Mouse (Mus musculus) thymus, postnatal 0 days (tissue): ENCODE data around the gene Kdm1a. TPM values are rescaled to one million over a fixed set of nuclear protein-coding genes. Genes with fewer than 3 reads are reported as not detected.

ENCODE experiments used
- DNase-seq: peaks from one replicate; pipeline ENCODE4 v3.0.0-alpha.2; 2015; ENCODE audit warnings: low spot score
- polyA plus RNA-seq: library from polyadenylated mRNA; unstranded; fragments of >200 nt; fragmentation: Nextera tagmentation; extraction: Ambion mirVana; gene quantifications from 2 replicates; pipeline ENCODE4 v1.2.1, GENCODE M21; 2015

The Kdm1a gene
- polyA plus RNA-seq, 1 experiment from 2014 or later = 38.1 TPM

GRCm38 (mm10) chr4:136605756-136606485 is 3.4 kb upstream of the Kdm1a start:
- no peak for DNase-seq

GRCm38 (mm10) chr4:136602018-136602554 is 437 bp downstream of the Kdm1a start:
- peak; percentile 50 for DNase-seq

- peak; percentile 32 for DNase-seq
Measured at GRCm38 (mm10) chr4:136601476-136601875, 1.0 kb downstream of the Kdm1a start.

- no peak for DNase-seq
Measured at GRCm38 (mm10) chr4:136600536-136600935, 2.0 kb downstream of the Kdm1a start.

GRCm38 (mm10) chr4:136599869-136600268 is 2.7 kb downstream of the Kdm1a start:
- no peak for DNase-seq

GRCm38 (mm10) chr4:136598268-136598876 is 4.2 kb downstream of the Kdm1a start:
- DNase-seq = no peak

- no peak for DNase-seq
Measured at GRCm38 (mm10) chr4:136595221-136595620, 7.3 kb downstream of the Kdm1a start.

- DNase-seq = no peak
Measured at GRCm38 (mm10) chr4:136594006-136594405, 8.5 kb downstream of the Kdm1a start.

- DNase-seq = no peak
Measured at GRCm38 (mm10) chr4:136592111-136592510, 10.4 kb downstream of the Kdm1a start.

GRCm38 (mm10) chr4:136588003-136588402 is 14.5 kb downstream of the Kdm1a start:
- DNase-seq = no peak

GRCm38 (mm10) chr4:136587221-136587827 is 15.2 kb downstream of the Kdm1a start:
- no peak for DNase-seq

GRCm38 (mm10) chr4:136581885-136582284 is 20.6 kb downstream of the Kdm1a start:
- DNase-seq = no peak

- no peak for DNase-seq
Measured at GRCm38 (mm10) chr4:136569998-136570397, 32.5 kb downstream of the Kdm1a start.

- peak; percentile 14 for DNase-seq
Measured at GRCm38 (mm10) chr4:136568629-136569028, 33.9 kb downstream of the Kdm1a start.

- no peak for DNase-seq
Measured at GRCm38 (mm10) chr4:136562755-136563154, 39.8 kb downstream of the Kdm1a start.

GRCm38 (mm10) chr4:136560270-136560991 is 42.1 kb downstream of the Kdm1a start:
- DNase-seq = no peak

GRCm38 (mm10) chr4:136559690-136560089 is 42.8 kb downstream of the Kdm1a start:
- no peak for DNase-seq

GRCm38 (mm10) chr4:136557638-136558037 is 44.9 kb downstream of the Kdm1a start:
- DNase-seq = no peak

- DNase-seq = no peak
Measured at GRCm38 (mm10) chr4:136553108-136553507, 49.4 kb downstream of the Kdm1a start.

- no peak for DNase-seq
Measured at GRCm38 (mm10) chr4:136548381-136548801, 54.1 kb downstream of the Kdm1a start.

- no peak for DNase-seq
Measured at GRCm38 (mm10) chr4:136547721-136548120, 54.8 kb downstream of the Kdm1a start.
